Mouse (Mus musculus) midbrain, embryonic 11.5 days (tissue): ENCODE data around the gene Gnaq. TPM values are rescaled to one million over a fixed set of nuclear protein-coding genes. Genes with fewer than 3 reads are reported as not detected.
"Not testable (repeated sequence)": the region's sequence is repeated elsewhere in the genome, so short reads cannot be mapped to it uniquely, and the experiment has no call there.

Experiments used
- ATAC-seq: fragments of 200-750 bp; cut with Nextera tagmentation; 2 replicates; pipeline ENCODE4 v1.8.0; 2017; ENCODE audit warnings: moderate TSS enrichment, moderate library complexity; ENCODE audit not compliant: low FRiP score
- DNase-seq: peaks from one replicate; pipeline ENCODE4 v3.0.0; 2015; ENCODE audit warnings: low spot score; ENCODE audit errors: missing footprints
- H3K27ac ChIP-seq: fragments of 300-500 bp; sonication (generic); 2 replicates; pipeline ENCODE4 v1.5.1; 2014; ENCODE audit warnings: low read depth, low read length
- H3K27me3 ChIP-seq: fragments of 300-500 bp; sonication (generic); 2 replicates; pipeline ENCODE4 v1.6.1; 2014; ENCODE audit warnings: mild to moderate bottlenecking, low read length, moderate library complexity, mixed read lengths; ENCODE audit not compliant: control insufficient read depth, insufficient read depth
- H3K36me3 ChIP-seq: fragments of 300-500 bp; sonication (generic); 2 replicates; pipeline ENCODE4 v1.6.1; 2014; ENCODE audit warnings: mild to moderate bottlenecking, low read length, moderate library complexity, mixed read lengths; ENCODE audit not compliant: control insufficient read depth, insufficient read depth
- H3K4me1 ChIP-seq: fragments of 300-500 bp; sonication (generic); 2 replicates; pipeline ENCODE4 v1.6.1; 2014; ENCODE audit warnings: low read length; ENCODE audit not compliant: control insufficient read depth, insufficient read depth
- H3K4me2 ChIP-seq: fragments of 300-500 bp; sonication (generic); 2 replicates; pipeline ENCODE4 v1.6.1; 2014; ENCODE audit warnings: mild to moderate bottlenecking, moderate library complexity
- H3K4me3 ChIP-seq: fragments of 300-500 bp; sonication (generic); 2 replicates; pipeline ENCODE4 v1.5.1; 2014; ENCODE audit warnings: low read depth, low read length
- H3K9ac ChIP-seq: fragments of 300-500 bp; sonication (generic); 2 replicates; pipeline ENCODE4 v1.6.1; 2014; ENCODE audit warnings: low read length
- H3K9me3 ChIP-seq: fragments of 300-500 bp; sonication (generic); 2 replicates; pipeline ENCODE4 v1.6.1; 2016; ENCODE audit warnings: low read length; ENCODE audit not compliant: control insufficient read depth
- WGBS: fragments of 180-500 bp; shearing (Covaris S2); extraction: QIAGEN DNeasy Blood & Tissue Kit; methylation state at CpG from one replicate; pipeline ENCODE4 v1.1.7; 2014; 5-methylcytosine and 5-hydroxymethylcytosine counted together
- polyA plus RNA-seq: library from polyadenylated mRNA; unstranded; fragments of >200 nt; fragmentation: Nextera tagmentation; extraction: Ambion mirVana; gene quantifications from 2 replicates; pipeline ENCODE4 v1.2.1, GENCODE M21; 2014

The Gnaq gene
- polyA plus RNA-seq, 1 experiment from 2014 or later: 24.0 TPM

DNA sequence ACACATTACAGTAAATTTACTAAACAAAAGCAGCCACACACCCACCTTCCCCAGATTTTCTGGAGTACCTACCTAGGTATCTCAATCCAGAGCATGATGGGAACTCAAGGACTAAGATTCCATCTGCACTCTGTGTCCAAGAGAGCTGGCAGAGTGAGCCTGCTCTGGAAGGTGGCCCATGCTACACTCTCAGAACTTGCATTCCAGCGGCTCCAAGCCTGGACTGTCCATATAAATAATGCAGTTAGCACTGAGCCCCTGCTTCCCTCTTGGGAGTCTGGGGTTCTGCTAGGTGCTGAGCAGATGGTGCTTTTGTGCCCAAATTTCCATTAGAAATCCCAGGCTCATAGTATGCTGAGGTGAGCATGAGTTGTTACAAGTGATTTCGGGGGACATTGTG is 28.1 kb downstream of the Gnaq start:
- Histone ChIP-seq H3K9me3 (no peaks in the 10 kb centered on the region), H3K27ac (no peak overlapping the region), H3K27me3 (no peaks in the 10 kb centered on the region), H3K4me3 (no peak overlapping the region), H3K36me3 (no peaks in the 10 kb centered on the region), H3K4me1 (no peaks in the 10 kb centered on the region), H3K4me2 (no peak overlapping the region), H3K9ac (no peak overlapping the region)
- ATAC-seq (no peak; the same call in 1 of the 2 replicates), DNase-seq (no peak)
- 85% methylated on average over 2 of the region's 2 CpGs for WGBS

DNA sequence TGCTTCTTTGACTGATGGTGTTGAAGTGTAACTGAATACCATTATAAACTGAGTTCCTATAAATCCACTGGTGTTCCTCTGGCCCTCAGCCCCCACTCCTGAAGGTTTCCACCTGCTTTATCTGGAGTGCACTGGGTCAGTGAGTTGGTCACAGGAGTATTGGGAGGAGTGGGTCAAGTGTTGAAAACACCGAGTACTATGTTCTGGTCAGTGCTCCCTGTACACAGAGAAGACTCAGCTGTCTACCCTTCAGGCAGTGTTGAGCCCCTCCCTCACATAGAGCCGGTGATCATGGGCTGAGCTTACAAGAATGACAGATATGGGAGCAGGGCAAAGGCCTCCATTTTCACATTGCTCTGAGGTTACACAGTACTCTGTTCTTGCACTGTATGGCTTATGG is 28.6 kb downstream of the Gnaq start:
- Histone ChIP-seq H3K9me3 (no peaks in the 10 kb centered on the region), H3K36me3 (no peaks in the 10 kb centered on the region), H3K27ac (no peak overlapping the region), H3K4me2 (no peak overlapping the region), H3K9ac (no peak overlapping the region), H3K4me3 (no peak overlapping the region), H3K4me1 (no peaks in the 10 kb centered on the region), H3K27me3 (no peaks in the 10 kb centered on the region)
- DNase-seq: no peak
- ATAC-seq: peak; percentile 24; the same call in 1 of the 2 replicates
- WGBS: 82% methylated on average over 2 of the region's 2 CpGs

DNA sequence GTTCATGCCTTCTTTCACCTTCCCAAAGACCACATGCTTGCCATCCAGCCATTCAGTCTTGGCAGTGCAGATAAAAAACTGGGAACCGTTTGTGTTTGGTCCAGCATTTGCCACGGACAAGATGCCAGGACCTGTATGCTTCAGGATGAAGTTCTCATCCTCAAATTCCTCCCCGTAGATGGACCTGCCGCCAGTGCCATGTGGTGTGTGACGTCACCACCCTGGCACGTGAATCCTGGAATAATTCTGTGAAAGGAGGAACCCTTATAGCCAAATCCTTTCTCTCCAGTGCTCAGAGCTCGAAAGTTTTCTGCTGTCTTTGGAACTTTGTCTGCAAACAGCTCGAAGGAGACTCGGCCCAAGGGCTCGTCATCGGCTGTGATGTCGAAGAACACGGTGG is 31.8 kb downstream of the Gnaq start:
- H3K4me1 ChIP-seq: peaks cover 19% of the 10 kb centered on the region
- not testable (repeated sequence) for H3K9ac ChIP-seq, H3K4me2 ChIP-seq, H3K27ac ChIP-seq, DNase-seq, H3K36me3 ChIP-seq, H3K9me3 ChIP-seq, H3K27me3 ChIP-seq, ATAC-seq, H3K4me3 ChIP-seq
- WGBS: 94% methylated on average over 13 of the region's 13 CpGs

DNA sequence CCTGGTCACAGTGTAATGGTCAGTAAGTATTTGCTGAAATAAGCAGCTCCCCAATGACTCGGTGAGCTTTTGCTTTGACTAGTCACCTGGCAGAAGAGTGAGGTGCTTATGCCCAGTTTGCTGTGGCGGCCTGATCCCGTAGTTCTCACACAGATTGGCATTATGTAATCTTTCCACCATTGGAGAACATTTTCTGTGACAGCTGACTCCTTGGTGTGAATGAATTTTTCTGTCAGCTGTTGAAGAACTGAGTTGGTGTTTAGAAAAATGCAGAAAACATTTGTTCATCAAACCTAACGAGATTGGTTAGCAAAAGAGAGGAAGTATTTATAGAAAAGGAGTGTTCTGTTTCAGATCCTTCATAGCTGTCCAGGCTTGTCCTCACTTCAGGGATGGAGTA is 34.6 kb downstream of the Gnaq start:
- H3K36me3 ChIP-seq: no peaks in the 10 kb centered on the region
- no peak overlapping the region for H3K27ac ChIP-seq
- H3K4me1 ChIP-seq: peaks cover 19% of the 10 kb centered on the region
- 86% methylated on average over 4 of the region's 4 CpGs for WGBS
- no peak overlapping the region for H3K4me3 ChIP-seq
- H3K27me3 ChIP-seq: no peaks in the 10 kb centered on the region
- ATAC-seq (no peak), DNase-seq (no peak)
- no peaks in the 10 kb centered on the region for H3K9me3 ChIP-seq
- no peak overlapping the region for H3K9ac ChIP-seq
- H3K4me2 ChIP-seq: no peak overlapping the region

DNA sequence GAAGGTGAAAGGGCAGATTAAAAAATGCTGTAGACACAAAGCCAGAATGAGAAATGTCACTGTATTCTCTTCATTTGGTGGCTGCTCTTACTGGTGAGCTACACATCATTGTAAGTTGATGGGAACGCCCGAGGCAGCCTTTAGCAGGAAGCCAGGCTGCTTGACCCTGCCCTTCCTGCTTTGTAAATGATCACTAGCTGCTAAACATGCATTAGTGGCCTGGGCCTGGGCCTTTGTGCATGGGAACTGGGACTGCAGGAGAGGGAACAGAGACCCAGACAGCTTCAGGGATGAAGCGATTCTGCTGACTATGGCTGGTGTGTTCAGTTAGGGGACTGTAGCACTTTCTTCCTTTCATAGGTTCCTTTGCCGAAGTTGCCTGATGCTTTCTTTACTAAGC is 35.6 kb downstream of the Gnaq start:
- no peaks in the 10 kb centered on the region for H3K9me3 ChIP-seq
- no peak overlapping the region for H3K4me3 ChIP-seq
- ATAC-seq: peak; percentile 40; the same call in 1 of the 2 replicates
- no peak for DNase-seq
- H3K36me3 ChIP-seq: no peaks in the 10 kb centered on the region
- H3K27ac ChIP-seq: peak overlapping the region; percentile 65
- H3K4me1 ChIP-seq: peaks cover 19% of the 10 kb centered on the region
- no peak overlapping the region for H3K4me2 ChIP-seq
- WGBS: 52% methylated on average over 4 of the region's 4 CpGs
- no peak overlapping the region for H3K9ac ChIP-seq
- no peaks in the 10 kb centered on the region for H3K27me3 ChIP-seq

DNA sequence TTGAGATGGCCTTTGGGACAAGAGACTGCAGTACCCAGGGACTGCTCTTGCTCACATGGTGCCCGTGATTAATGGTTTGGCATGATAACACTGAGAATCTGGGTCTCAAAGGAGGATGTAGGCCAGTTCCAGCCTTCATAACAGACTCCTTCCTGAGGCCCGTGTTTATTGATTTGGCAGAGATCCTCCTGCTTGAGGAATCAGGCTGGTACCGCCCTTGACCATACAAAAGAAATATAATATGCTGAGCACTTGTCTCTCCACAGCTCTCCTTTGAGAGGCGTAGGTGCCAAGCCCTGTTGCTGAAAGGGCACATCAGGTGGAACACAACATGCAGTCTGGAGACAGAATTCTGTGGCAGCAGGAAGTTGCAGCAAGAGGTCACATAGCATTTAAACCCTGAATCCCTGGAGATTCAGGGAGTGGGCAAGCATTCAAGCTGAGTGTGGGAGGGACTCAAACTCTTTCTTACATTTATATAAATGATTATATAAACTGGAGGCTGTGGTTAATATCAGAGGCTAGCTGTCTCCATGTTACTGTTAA is 36.1 kb downstream of the Gnaq start:
- Histone ChIP-seq H3K27ac (peak overlapping the region; percentile 65), H3K4me1 (peaks cover 22% of the 10 kb centered on the region), H3K4me2 (no peak overlapping the region), H3K4me3 (no peak overlapping the region), H3K36me3 (no peaks in the 10 kb centered on the region), H3K27me3 (no peaks in the 10 kb centered on the region), H3K9ac (no peak overlapping the region), H3K9me3 (no peaks in the 10 kb centered on the region)
- ATAC-seq: peak; percentile 50; the same call in 1 of the 2 replicates
- DNase-seq: no peak
- WGBS: 69% methylated on average over 4 of the region's 4 CpGs

DNA sequence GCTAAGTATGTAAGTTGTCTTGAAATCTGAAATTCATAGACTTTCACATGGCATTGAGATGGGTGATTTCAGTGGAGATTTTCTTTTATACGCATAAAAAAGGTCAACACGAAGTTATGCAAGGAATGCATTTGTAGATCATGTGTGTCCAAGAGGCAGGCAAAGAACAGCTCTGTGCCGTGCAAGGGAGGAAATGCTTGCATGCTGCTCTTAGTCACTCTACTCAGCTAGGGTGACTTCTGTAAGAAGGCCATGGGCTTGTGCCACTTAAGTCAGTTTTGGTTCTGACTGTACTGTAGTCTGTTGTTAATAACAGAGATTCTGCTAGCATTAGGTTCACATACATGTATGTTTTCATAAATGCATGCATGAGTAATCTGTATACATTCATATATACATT is 38.1 kb downstream of the Gnaq start:
- ATAC-seq (no peak), DNase-seq (no peak)
- WGBS: 72% methylated on average over 3 of the region's 3 CpGs
- Histone ChIP-seq H3K27ac (no peak overlapping the region), H3K9me3 (no peaks in the 10 kb centered on the region), H3K27me3 (no peaks in the 10 kb centered on the region), H3K4me3 (no peak overlapping the region), H3K9ac (no peak overlapping the region), H3K4me2 (no peak overlapping the region), H3K36me3 (no peaks in the 10 kb centered on the region), H3K4me1 (peaks cover 25% of the 10 kb centered on the region)

DNA sequence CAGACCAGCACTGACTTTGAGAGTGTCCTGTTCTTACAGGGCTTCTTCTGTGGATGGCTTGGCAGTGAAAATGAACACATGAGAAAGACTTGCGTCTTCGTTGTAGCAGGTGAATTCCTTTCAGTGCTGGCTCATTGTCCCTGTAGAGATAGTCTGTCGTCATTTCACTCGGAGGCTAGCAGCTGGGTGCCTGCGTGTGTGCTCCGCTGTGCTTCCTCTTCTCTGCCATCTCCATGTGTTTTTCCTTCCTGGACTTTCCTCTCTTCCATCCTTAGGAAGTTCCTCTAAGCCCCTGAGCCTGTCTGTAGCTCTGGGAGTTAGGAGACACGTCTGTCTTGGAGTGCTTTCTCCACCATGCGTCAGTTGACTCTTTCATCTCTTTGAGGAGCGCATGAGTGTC is 41.1 kb downstream of the Gnaq start:
- no peak overlapping the region for H3K27ac ChIP-seq
- no peaks in the 10 kb centered on the region for H3K36me3 ChIP-seq
- H3K9me3 ChIP-seq: no peaks in the 10 kb centered on the region
- no peaks in the 10 kb centered on the region for H3K27me3 ChIP-seq
- no peak overlapping the region for H3K4me2 ChIP-seq
- peak overlapping the region; percentile 30; the same call in 1 of the 2 replicates for H3K9ac ChIP-seq
- no peak overlapping the region for H3K4me3 ChIP-seq
- H3K4me1 ChIP-seq: peaks cover 9% of the 10 kb centered on the region
- ATAC-seq (no peak), DNase-seq (no peak)
- WGBS: 42% methylated on average over 9 of the region's 9 CpGs

DNA sequence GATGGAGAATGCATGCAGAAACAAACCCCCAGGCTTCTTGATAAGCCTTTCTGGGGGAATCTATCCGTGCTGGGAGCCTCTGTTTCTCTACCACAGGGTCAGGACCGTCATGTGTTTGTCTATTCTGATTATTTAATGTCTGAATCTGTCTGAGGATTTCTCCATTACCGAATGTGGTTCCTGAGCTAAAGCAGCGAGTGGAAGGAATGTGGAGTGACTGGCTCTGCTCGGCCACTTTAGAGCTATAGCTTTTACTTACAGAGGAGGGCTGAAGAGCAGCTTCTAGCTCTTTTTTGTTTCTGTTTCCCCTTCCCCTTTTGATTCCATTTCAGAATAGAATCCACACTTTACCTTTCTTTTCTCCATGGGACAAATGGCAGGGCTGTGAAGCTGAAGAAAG is 43.8 kb downstream of the Gnaq start:
- no peak overlapping the region for H3K27ac ChIP-seq
- no peak overlapping the region for H3K4me3 ChIP-seq
- H3K36me3 ChIP-seq: no peaks in the 10 kb centered on the region
- ATAC-seq (no peak), DNase-seq (no peak)
- H3K4me1 ChIP-seq: peaks cover 6% of the 10 kb centered on the region
- H3K9me3 ChIP-seq: no peaks in the 10 kb centered on the region
- no peaks in the 10 kb centered on the region for H3K27me3 ChIP-seq
- 75% methylated on average over 5 of the region's 5 CpGs for WGBS
- H3K9ac ChIP-seq: no peak overlapping the region
- H3K4me2 ChIP-seq: no peak overlapping the region
